Mouse (Mus musculus) cortical plate, adult 2 months (tissue): ENCODE measurements around the gene Cacna2d3.

ENCODE experiments used
- CTCF ChIP-seq: fragments of 200-500 bp; IDR thresholded peaks from 2 replicates; pipeline ENCODE4 v1.5.1; 2011; ENCODE audit warnings: mild to moderate bottlenecking, control low read depth, low read length; ENCODE audit not compliant: insufficient read depth; ENCODE audit errors: extremely low read depth
- POLR2A ChIP-seq: fragments of 200-500 bp; IDR thresholded peaks from 2 replicates; pipeline ENCODE4 v1.6.1; 2011; ENCODE audit warnings: mild to moderate bottlenecking, low read length, control low read depth; ENCODE audit not compliant: insufficient read depth; ENCODE audit errors: extremely low read depth

DNA sequence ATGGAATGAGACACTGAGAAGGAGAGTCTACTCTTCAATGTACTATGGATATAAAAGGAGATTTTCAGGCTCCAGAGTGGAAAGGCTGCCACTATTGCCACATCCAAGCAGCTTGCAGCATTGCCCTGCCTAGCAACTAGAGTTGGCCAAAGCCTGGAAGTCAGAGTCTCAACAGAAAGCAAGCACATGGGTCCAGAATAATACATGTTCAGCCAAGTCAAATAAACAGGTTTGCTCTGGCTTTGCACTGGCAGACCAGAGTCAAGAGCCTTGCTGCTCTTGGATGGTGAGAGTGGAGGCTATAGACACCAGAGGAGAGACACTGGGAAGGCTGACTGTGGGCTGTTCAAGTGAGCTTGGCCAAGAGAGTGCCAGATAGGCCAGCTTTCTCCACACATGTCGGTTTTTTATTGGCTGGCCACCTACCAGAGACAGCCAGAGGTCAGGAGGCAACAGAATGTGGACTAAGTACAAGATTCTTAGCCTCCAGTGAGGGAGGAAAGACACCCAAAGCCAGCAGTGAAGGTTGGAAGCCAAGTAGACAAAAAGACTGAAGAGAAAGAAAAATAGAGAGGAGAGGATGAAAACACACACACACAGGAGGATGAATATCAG, 49.1 kb downstream of the Cacna2d3 start:
- TF ChIP-seq CTCF (no peak), POLR2A (no peak)
